Mouse (Mus musculus) T-helper 2 cell (primary cell): ENCODE measurements at regions not wholly inside any gene's neighbourhood (a gene's known extent, or its start where the extent isn't known, plus 50 kb on each side); places are given as distances from the start of the nearest gene placed in this dataset.

Experiments
- in situ Hi-C: fragments of 300-600 bp; cut with MboI, MseI; formaldehyde crosslinking; loops from one replicate; pipeline ENCODE4 v1.15.1; 2025; ENCODE audit warnings: high pct_unique_total_duplicates

DNA sequence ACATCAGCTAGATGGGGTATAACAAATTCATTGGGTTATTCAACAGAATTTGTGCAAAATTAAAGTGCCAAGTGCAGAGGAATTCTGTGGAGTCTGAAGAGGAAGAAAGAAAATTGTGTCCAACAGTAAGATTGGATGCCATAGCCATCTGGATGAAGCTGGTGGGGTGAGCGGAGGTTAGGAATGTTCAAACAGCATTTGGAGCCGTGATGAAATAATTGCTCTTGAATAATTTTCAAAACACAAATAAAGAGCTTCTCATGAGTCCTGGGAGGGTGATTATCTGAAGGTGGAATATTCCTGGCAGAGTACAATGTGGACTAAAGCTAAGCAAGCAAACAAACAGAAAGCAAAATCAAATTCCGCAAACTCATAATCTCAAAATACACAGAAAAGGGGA, 260.8 kb downstream of the 1190002N15Rik start:
- in situ Hi-C loops: no loop called here

DNA sequence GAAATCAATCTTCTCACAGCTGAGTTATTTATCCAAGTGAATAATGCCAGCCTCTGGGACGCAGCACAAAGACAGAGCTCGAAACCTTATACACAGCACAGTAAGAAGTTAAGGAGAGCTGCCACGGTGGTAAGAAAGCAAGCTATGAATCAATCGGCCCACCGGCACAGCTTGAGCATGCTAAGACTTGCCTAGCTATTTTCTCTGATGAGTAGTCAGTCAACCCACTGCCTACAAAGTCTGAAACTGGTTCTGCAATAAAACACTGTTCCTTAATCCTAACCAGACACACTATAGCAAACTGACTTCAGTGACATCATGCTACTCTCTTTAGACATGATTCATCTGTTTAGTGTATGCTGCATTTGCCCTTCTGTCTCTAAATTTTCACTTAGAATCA, 268.7 kb downstream of the 1190002N15Rik start:
- in situ Hi-C loops: loop anchor here (25.0 kb wide), 1 partner anchor 1757 kb away; no protein-coding TSS in a partner anchor

DNA sequence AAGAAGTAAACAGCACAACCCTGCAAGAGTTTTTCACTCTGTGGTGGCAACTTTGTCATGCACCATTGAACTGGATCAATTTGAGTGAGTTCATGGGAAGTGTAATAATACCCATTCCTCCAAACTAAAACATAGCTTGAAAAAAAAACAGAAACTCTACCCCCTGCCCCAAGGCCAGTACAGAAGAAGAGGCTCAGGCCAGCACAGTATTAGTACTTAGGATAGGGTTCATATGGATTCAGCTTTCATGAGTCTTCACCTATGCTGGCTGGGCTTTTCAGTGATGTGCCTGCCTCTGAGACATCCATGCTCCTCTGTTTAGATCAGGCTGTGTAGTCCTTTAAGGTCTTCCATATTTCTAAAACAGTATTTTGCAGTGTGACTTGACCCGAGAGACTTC, 270.6 kb downstream of the 1190002N15Rik start:
- in situ Hi-C loops: loop anchor here (25.0 kb wide), 1 partner anchor 1755 kb away; no protein-coding TSS in a partner anchor

DNA sequence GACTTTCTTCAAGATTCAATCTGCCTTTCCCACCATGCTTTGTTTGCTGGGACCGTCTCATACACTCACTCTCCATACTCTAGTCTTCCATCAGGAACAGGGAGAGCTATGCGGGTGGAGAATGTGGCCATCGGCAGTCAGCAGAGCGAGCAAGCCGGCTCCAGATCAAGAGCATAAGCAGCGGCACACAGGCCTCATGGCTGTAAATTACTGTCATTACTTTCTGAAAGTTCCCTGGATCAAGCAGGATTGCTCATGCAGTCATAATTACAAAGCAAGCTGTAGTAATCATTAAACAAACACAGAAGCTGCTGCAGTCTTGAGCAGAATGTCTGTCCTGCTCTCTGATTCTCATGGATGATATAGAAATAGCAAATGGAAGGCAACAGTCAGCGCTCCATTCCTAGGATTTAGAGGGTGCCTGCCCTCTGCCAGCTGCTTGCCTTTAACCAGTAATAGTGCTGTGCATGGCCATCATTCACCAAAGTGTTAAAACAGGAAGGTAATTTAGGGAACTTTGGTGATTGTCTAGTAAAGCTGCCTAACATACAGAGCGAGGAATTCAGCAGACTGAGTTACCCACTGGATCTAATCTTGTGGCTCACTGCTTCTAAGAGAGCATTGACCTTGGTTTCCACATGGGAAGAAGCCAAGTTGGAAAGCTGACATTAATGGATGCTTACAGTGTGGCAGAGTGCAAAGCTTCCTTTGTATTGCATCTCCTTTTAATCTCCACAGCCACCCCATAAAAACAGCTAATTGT, 298.2 kb downstream of the 1190002N15Rik start:
- in situ Hi-C loops: no loop called here

DNA sequence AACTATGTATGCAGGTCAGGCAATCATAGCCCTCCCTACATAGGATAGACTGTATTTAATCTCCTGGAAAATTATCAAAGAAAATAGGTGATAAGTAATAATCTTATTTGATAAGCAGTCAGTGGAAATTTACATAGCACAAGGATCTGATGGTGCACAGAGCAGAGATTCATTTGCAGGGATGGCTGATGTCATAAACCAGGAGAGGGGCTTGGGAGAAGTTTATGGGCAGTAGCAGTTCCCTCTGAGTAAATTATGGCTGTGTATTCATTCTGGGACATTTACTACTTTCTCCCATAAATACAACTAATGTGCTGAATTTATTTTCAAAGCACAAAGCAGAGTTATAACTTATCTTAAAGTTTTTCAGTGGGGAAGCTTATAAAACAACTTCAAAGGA, 299.3 kb downstream of the 1190002N15Rik start:
- in situ Hi-C loops: no loop called here

DNA sequence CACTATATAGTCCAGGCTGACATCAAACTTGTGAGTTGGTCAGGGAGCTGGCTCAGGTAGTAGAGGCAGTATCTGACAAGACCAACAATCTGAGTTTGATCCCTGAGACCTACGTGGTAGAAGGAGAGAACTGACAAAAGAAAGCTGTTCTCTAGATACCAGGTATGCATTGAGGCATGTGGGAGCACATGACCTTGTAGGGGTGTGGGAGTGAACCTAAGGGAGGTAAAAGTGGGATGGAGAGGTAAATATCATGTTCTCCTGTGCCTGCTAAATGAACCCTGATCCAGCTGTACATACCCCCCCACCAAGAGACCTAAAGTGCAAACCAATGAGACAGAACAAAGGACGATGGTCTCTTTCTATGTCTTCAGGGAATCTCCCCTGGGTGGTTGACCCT, 308.3 kb downstream of the 1190002N15Rik start:
- in situ Hi-C loops: no loop called here

DNA sequence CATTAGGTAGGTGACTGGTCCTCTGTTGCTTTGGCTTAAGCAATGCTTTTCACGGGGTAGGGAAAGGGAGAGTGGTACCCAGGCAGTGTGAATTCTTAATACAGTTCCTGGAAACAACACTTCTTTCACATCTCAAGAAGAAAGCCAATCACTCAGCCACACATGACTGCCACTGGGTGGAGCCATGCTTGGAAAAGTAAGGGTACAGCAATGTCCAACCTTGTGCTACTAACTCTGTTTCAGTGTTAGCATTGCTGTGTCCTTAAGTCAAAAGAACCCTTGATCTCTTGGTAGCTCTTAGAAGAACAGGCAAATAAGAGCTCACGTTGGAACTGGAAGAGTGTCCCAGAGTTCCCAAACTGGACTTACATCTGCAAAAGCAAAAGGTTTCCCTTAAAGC, 318.8 kb downstream of the 1190002N15Rik start:
- in situ Hi-C loops: no loop called here

DNA sequence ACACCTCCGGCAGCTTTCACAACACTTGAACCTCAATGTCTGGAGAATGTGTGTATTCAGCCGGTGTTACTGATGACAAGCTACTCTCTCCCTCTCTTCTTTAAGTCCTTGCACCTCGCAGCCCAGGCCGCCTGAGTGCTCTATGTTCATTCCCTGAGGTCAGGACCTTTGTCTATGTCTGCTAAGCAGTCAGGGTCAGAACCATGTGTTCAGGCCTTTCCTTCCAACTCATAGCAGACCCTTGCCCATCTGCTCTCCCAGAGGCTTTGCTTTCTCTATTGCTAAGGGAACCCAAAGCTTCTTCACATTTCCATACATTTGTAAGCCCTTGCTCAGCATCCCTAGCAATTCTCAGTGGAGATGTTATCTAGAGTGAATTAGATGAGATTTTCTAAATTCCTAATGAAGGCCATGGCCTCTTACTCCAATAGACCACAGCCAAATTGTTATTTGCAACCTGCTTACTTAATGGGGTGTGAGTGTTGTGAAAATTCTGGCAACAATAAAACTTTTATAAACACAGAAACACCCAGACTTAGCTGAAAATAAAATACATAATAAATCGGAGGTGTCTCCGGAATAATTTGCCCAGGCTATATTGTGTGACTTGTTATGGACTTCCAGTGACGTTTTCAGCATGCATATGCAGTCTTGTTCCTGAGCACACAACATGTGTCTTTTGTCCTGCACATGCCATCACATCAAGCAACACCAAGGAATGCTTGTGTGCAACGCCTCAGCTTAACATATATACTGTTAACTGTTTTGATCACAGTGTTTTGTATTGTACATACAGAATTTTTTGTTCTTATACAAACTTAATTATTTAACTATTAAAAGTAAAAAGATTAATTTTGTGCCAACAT, 321.2 kb downstream of the 1190002N15Rik start:
- in situ Hi-C loops: no loop called here

DNA sequence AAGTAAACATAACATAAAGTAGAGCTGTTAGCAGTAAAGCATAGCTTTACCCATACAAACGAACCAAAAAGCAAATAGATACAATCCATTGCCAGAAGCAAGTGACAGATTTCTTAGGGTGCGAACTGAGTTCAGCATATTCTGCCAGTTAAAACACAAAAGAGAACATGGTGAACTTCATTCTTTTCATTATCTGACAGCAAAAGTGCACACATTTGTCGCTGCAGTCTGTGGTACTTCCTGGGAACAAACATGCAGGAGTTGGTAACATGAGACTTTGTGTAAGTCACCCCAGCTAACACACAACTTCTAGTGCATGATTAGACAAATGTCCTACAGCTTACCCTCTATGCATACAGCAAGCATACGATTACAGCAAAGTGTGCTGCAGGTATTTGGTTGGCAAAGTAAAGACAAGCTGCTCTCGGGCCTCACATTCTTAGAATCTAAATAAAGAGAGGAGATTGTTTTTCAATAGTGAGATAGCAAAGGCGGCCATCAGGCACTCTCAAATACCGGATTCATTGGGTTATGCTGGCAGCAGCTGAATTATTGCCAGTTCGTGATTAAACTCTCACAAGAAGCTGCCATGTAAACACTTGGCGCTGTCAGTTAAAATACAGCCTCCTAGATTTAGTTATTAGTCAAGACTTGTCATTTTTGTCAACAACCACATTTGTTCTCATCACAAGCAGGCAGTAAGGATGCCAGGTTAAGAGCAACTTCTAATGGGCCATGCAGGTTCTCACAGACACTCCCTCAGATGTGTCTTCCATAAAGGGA, 327.2 kb downstream of the 1190002N15Rik start:
- in situ Hi-C loops: no loop called here

DNA sequence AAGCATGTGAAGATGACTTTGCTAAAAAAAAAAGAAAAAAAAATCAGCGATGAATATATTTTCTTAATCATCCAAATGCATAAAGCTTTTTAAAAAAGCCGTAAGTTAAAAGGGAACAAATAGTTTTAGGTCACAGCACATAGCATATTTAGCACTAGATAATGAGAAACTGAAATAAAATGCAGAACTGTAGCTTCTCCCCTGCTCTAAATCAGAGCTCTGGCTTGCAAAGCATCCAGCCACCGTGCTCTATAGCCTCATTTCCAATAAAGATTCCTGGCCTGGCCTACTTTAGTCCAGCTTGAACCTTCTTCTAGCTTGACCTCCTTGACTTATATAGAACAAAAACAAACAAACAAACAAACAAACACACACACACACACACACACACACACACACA, 328.9 kb downstream of the 1190002N15Rik start:
- in situ Hi-C loops: no loop called here

DNA sequence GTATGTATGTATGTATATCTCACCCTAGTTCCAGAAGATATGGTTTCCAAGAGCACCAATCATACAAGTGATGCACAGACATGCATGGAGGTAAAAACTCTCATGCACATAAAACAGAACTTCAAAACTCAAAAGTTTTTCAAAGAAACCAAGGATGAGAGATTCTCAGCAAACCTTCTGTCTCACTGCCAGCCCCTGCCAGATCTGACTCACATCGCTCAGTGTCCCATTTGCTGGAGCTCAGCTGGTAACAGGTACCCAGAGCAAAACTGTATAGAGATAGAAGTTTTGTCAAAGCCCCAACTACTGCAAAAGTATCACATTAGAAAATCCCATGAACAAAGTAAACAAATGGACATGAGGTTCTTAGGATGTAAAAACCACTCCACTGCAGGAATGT, 337.0 kb downstream of the 1190002N15Rik start:
- in situ Hi-C loops: no loop called here

DNA sequence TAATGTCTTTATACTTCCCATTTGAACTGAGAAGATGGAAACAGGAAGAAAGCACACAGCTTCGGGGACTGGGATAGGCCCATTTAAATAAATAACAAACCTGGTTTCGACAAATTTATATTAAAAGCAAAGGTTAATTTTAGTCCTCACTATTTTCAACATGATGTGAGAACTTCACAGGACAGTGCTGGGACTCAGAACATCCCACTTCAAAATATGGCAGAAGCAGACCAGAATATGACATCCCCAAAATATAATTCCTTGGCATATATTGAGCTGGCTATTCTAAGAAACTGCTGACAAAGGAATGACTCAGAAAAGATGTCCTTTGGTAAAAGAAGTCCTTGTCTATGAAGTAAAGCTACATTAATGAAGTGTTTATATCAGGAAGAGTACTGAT, 338.0 kb downstream of the 1190002N15Rik start:
- in situ Hi-C loops: no loop called here

DNA sequence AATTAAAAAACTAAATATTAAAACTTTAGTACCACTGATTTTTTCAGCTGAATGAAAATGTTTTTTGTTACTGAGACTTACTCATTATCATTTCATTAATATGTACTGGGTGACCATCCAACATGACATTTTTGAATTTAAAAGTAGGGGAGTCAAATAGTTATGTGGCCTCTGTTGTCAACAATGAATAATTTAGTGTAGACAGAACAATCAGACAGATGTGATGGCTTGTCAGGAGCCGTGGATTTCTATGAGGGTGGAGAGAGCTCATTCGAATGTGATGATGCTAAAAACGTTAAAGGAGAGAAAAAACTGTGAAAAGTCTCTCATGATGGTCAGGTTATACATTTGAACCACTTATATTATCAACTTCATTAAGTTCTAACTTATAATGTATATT, 346.8 kb downstream of the 1190002N15Rik start:
- in situ Hi-C loops: no loop called here

DNA sequence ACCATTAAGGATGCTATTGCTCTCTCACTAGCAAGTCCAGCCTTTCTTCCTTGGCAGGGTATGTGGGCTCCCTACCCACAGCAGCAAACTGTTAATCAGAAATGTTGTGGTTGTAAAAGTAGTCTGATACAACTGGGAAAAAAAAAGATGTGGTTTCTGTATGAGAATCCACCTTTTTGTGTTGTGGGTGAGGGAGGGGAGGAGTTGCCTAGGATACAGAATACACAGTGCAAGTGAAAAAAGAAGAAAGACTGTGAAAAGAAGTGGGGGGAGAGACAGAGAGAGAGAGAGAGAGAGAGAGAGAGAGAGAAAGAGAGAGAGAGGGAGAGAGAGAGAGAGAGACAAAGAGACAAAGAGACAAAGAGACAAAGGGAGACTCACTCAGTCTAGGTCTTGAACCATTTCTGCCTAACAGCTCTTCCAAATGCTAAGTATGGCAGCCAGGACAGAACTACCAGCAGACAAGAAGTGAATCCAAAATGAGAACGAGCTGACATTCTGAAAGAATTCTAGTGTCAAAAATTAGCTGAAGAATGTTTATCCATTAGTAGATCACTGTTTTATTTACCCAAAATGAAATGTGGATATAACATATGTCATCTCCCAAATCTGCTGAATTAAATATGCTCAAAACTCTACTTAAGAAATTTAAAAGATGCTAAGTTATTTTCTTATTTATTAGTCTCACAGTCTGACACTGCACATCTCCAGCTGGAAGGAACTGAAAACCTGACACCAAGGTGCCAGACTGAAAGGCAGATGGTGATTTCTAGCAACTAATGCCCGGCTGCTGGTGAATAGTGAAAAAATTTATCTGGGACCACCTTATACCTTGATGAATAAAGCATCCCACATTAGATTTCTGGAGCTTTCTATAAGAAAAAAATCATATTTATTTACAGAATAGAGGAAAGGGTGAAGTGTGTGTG, 347.7 kb downstream of the 1190002N15Rik start:
- in situ Hi-C loops: no loop called here

DNA sequence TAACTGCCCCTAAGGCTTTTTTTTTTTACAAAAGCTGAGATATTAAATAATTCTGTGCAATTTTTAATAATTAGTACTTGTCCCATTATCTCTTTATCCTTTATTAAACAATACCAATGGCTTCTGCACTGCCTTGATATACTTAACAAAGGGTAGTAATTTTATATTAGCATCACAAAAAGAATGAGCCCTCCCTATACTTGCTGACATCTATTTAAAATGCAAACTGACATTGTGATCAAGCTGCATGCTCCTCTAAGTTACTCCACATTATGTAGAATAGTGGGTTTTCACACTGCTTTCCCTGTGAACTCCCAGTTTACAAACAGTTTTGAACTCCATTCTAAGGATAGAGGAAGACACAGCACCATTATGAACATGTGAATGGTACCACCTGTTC, 349.8 kb downstream of the 1190002N15Rik start:
- in situ Hi-C loops: no loop called here

DNA sequence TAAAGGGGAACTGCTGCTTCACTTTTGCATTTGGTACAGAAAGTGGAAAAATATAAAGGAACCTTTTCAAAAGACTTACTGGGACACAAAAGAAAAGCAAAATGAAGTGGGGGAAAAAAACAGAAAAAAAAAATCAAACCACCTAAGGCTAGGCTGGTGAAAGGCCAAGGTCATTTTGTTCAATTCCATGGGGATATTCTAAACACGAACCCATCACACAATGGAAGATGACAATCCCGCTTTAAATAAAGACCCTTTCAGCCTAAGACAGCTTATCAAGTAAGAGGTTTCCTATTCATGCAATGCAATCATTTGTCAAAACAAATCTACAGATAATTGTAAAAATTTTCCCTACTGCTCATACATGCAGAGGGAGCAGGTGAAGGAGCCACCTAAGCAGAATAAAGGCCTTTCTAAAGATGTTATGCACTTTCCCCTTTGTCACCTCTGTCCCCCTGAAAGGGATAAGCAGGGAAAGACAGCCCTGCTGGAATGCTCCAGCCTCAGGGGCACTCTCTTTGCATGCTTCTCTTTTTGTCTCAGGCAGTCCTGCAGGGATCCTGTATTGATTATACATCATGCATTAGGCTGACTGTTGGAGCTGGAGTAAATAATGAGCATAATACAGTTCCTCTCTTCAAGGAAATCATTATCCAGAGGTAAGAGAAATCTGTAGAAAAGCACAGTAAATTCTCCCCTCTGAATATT, 367.8 kb downstream of the 1190002N15Rik start:
- in situ Hi-C loops: no loop called here

DNA sequence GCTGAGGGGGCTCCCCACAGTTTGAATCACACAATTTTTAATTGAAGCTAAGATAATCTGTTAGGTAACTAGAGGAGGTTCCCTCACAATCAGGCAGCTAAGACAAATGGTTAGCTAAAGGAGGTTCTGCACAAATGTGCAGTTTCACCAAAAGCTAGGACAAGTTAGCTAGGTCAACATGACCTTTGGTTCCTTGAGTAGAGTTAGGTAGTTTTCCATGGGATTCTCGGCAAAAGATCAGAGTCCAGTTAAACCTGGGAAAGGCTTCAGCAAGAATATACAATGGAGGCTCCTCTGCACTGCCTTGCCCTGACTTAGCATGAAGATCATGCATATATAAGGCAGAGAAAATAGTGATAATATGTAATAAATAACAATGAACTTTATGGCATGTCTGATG, 374.2 kb downstream of the 1190002N15Rik start:
- in situ Hi-C loops: no loop called here

DNA sequence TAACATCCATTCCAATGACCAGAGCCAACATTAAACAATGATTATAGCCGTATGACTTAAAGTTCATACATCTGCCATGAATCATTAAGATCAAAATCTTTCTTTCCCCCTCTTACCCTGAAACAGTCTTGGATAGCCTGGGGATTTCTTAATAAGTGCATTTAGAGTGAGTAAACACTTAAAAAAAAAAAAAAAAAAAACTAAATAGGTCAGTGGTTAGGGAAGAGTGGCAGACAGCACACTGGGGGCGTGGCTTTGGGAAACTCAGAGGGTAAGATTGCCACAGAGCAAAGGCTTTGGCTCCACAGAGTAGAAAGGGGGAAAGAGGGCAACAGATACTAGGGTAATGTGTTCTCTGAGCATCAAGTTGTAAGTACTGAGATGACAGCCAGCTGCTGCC, 382.3 kb downstream of the 1190002N15Rik start:
- in situ Hi-C loops: no loop called here

DNA sequence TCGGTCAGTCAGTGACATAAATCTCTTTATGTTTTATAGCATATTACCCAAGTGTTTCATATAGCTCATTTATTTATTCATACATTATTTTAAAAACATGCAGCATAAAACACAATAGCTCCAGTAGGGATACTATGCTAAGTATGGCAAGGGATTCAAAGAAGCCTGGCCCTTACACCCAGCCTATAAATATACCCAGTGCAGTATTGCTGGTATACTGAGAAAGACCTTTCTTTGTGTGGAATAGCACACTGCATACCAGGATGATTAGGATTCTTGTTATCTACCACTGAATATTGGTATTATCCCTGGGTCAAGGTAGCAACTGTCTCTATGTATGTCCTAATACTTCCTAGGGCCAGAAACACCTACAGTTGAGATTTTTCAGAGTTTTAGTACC, 389.4 kb downstream of the 1190002N15Rik start:
- in situ Hi-C loops: no loop called here

DNA sequence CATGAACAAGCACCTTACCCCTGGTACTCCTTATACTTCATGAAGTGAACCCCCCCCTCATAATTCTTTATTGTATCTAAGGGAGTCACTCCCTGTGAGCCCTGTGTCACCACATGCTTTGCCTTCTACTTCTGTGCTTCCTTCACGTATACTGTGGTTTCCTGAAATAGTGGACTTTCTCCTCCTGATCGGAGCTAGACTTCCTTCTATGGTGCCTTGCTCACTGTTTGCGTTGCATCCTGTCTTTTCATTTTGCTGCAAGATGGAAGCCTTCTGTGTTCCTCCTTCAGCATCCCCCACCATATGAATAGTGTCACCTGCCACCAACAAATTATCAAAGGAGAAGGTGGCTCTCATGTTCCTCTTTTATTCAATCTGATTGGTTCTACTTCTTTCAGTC, 391.1 kb downstream of the 1190002N15Rik start:
- in situ Hi-C loops: no loop called here
